In genomic region chr5:136458102-136458863, GRCm38 (mm10) we compare ENCODE assay signal across 9 mouse cellular contexts.
DNase-seq lines count a peak whose midpoint lies in the region; ATAC-seq lines count a peak whose summit lies in the region.
"Had no signal": no experiment of that assay in that cellular context is flagged by ENCODE, and none has a peak within 500 bp of the region (broad histone marks: within the 10 kb centered on the region; RNA-seq: fewer than 3 reads in every experiment).

No protein-coding gene starts in this region.

- DNase-seq in hindbrain, embryonic 14.5 days (ENCODE audit: low spot score) = no peak
- DNase-seq in left cerebral cortex, postnatal 10 days (ENCODE audit: extremely low spot score in 1 of 2, low spot score in 2 of 2) = no peak
- DNase-seq in thymus, postnatal 0 days (ENCODE audit: low spot score) = no peak
- DNase-seq in left cerebral cortex, adult 11 months (ENCODE audit: low spot score) = no peak

- peaks cover 18% of the 10 kb centered on the region for H3K4me1 ChIP-seq in hindbrain, embryonic 15.5 days (replicated peaks)
- peaks cover 6% of the 10 kb centered on the region; the same call in 1 of the 2 replicates for H3K4me1 ChIP-seq in hindbrain, embryonic 14.5 days (replicated peaks; ENCODE audit: control insufficient read depth, insufficient read depth, low read length)
- peaks cover 12% of the 10 kb centered on the region for H3K4me1 ChIP-seq in brown adipose tissue, adult 24 weeks (ENCODE audit: control insufficient read depth, insufficient read depth, insufficient read length, low read length)
- H3K4me1 ChIP-seq in kidney, embryonic 14.5 days (ENCODE audit: control insufficient read depth, insufficient read depth, low read length) = peaks cover 28% of the 10 kb centered on the region

- H3K9ac ChIP-seq in hindbrain, embryonic 15.5 days = no peak overlapping the region
- H3K9ac ChIP-seq in hindbrain, embryonic 14.5 days = no peak overlapping the region
- H3K9ac ChIP-seq in kidney, embryonic 14.5 days (ENCODE audit: low read depth, low read length) = no peak overlapping the region
- H3K9ac ChIP-seq: liver, embryonic 14.5 days had no signal

- no peaks in the 10 kb centered on the region for H3K27me3 ChIP-seq in hindbrain, embryonic 15.5 days
- H3K27me3 ChIP-seq in hindbrain, embryonic 14.5 days (ENCODE audit: control insufficient read depth, insufficient read depth, low read length) = no peaks in the 10 kb centered on the region
- no peaks in the 10 kb centered on the region for H3K27me3 ChIP-seq in kidney, embryonic 14.5 days (ENCODE audit: control insufficient read depth, insufficient read depth, low read length)

- H3K4me2 ChIP-seq in hindbrain, embryonic 15.5 days = no peak overlapping the region
- no peak overlapping the region for H3K4me2 ChIP-seq in hindbrain, embryonic 14.5 days (replicated peaks)
- H3K4me2 ChIP-seq in kidney, embryonic 14.5 days (replicated peaks; ENCODE audit: low read depth, low read length) = no peak overlapping the region

- peak overlapping the region; percentile 17; the same call in 1 of the 2 replicates for H3K27ac ChIP-seq in hindbrain, embryonic 15.5 days (replicated peaks)
- no peak overlapping the region for H3K27ac ChIP-seq in hindbrain, embryonic 14.5 days
- H3K27ac ChIP-seq in brown adipose tissue, adult 24 weeks (replicated peaks; ENCODE audit: low read depth, low read length) = peak overlapping the region; percentile 5
- H3K27ac ChIP-seq in kidney, embryonic 14.5 days (ENCODE audit: low read depth, low read length) = peak overlapping the region; percentile 51; the same call in 1 of the 2 replicates
- H3K27ac ChIP-seq: liver, embryonic 14.5 days had no signal

- H3K9me3 ChIP-seq in hindbrain, embryonic 15.5 days = no peaks in the 10 kb centered on the region
- H3K9me3 ChIP-seq in hindbrain, embryonic 14.5 days (ENCODE audit: control insufficient read depth, low read length) = no peaks in the 10 kb centered on the region
- no peaks in the 10 kb centered on the region for H3K9me3 ChIP-seq in kidney, embryonic 14.5 days (ENCODE audit: control insufficient read depth, low read length)

- ATAC-seq in hindbrain, embryonic 15.5 days (ENCODE audit: low FRiP score, low read depth) = no peak
- ATAC-seq in hindbrain, embryonic 14.5 days (ENCODE audit: low FRiP score) = no peak
- peak; percentile 74 for ATAC-seq in kidney, embryonic 14.5 days (ENCODE audit: low FRiP score, low TSS enrichment)
- peak; percentile 75 for ATAC-seq in monocyte, adult 5-6 weeks (replicated peaks; ENCODE audit: insufficient number of reproducible peaks, low FRiP score, low TSS enrichment, poor library complexity, severe bottlenecking)

- intact Hi-C loops in left cerebral cortex, postnatal 10 days (cut with DNase I) = no loop called here

- no peak overlapping the region for H3K4me3 ChIP-seq in hindbrain, embryonic 15.5 days
- H3K4me3 ChIP-seq in hindbrain, embryonic 14.5 days (replicated peaks; ENCODE audit: low read length) = no peak overlapping the region
- no peak overlapping the region for H3K4me3 ChIP-seq in brown adipose tissue, adult 24 weeks (ENCODE audit: insufficient read depth, low read depth, low read length)
- H3K4me3 ChIP-seq in kidney, embryonic 14.5 days (ENCODE audit: low read length) = no peak overlapping the region

- H3K36me3 ChIP-seq in hindbrain, embryonic 15.5 days = no peaks in the 10 kb centered on the region
- no peaks in the 10 kb centered on the region for H3K36me3 ChIP-seq in hindbrain, embryonic 14.5 days (replicated peaks; ENCODE audit: control insufficient read depth, insufficient read depth)
- H3K36me3 ChIP-seq in kidney, embryonic 14.5 days (ENCODE audit: control insufficient read depth, insufficient read depth, low read length) = no peaks in the 10 kb centered on the region

- WGBS in hindbrain, embryonic 15.5 days = 67% methylated on average over 7 of the region's 7 CpGs
- 74% methylated on average over 7 of the region's 7 CpGs for WGBS in hindbrain, embryonic 14.5 days
- WGBS in kidney, embryonic 14.5 days = 29% methylated on average over 7 of the region's 7 CpGs

Comparison
In these comparisons a context has a peak if more than half of its experiments do, and no peak if none do; other contexts are left out.
1. ATAC-seq: peak in kidney, embryonic 14.5 days (single experiment) and monocyte, adult 5-6 weeks (single experiment); none in hindbrain, embryonic 15.5 days (single experiment) and hindbrain, embryonic 14.5 days (single experiment).